Mouse (Mus musculus) intestine, postnatal 0 days (tissue): Measurements from ENCODE around the gene Susd2. TPM values are rescaled to one million over a fixed set of nuclear protein-coding genes. Genes with fewer than 3 reads are reported as not detected.
A peak's percentile ranks its signal among the peaks of the same experiment; 100 is the strongest.

Source experiments
- ATAC-seq: fragments of 200-750 bp; cut with Nextera tagmentation; 2 replicates; pipeline ENCODE4 v1.8.0; 2017; ENCODE audit warnings: mild to moderate bottlenecking, moderate TSS enrichment, moderate library complexity
- H3K27ac ChIP-seq: fragments of 300-500 bp; sonication (generic); 2 replicates; pipeline ENCODE4 v1.5.1; 2014; ENCODE audit warnings: mild to moderate bottlenecking, low read depth, low read length, moderate library complexity
- H3K27me3 ChIP-seq: fragments of 300-500 bp; sonication (generic); replicated peaks from 2 replicates; pipeline ENCODE4 v1.6.1; 2014; ENCODE audit warnings: low read length, mixed read lengths; ENCODE audit not compliant: control insufficient read depth, insufficient read depth
- H3K36me3 ChIP-seq: fragments of 300-500 bp; sonication (generic); 2 replicates; pipeline ENCODE4 v1.6.1; 2014; ENCODE audit warnings: mild to moderate bottlenecking, moderate library complexity; ENCODE audit not compliant: control insufficient read depth, insufficient read depth
- H3K4me1 ChIP-seq: fragments of 300-500 bp; sonication (generic); replicated peaks from 2 replicates; pipeline ENCODE4 v1.6.1; 2014; ENCODE audit warnings: antibody characterized with exemption, low read length, mixed read lengths; ENCODE audit not compliant: control insufficient read depth, insufficient read depth
- H3K4me2 ChIP-seq: fragments of 300-500 bp; sonication (generic); replicated peaks from 2 replicates; pipeline ENCODE4 v1.6.1; 2014; ENCODE audit warnings: low read depth, mild to moderate bottlenecking, moderate library complexity
- H3K4me3 ChIP-seq: fragments of 300-500 bp; sonication (generic); 2 replicates; pipeline ENCODE4 v1.5.1; 2014; ENCODE audit warnings: low read depth, low read length
- H3K9ac ChIP-seq: fragments of 300-500 bp; sonication (generic); 2 replicates; pipeline ENCODE4 v1.6.1; 2014; ENCODE audit warnings: mild to moderate bottlenecking, low read depth, low read length
- H3K9me3 ChIP-seq: fragments of 300-500 bp; sonication (generic); 2 replicates; pipeline ENCODE4 v1.6.1; 2016; ENCODE audit warnings: mixed run types; ENCODE audit not compliant: control insufficient read depth
- CTCF ChIP-seq: sonication (generic); IDR thresholded peaks from 2 replicates; pipeline ENCODE4 v1.5.1; 2016; ENCODE audit warnings: low read depth, mild to moderate bottlenecking, control low read depth, antibody characterized with exemption, moderate library complexity
- WGBS: fragments of 180-500 bp; shearing (Covaris S2); extraction: QIAGEN DNeasy Blood & Tissue Kit; methylation state at CpG from one replicate; pipeline ENCODE4 v1.1.7; 2014; 5-methylcytosine and 5-hydroxymethylcytosine counted together
- polyA plus RNA-seq: library from polyadenylated mRNA; unstranded; fragments of >200 nt; fragmentation: Nextera tagmentation; extraction: Ambion mirVana; gene quantifications from 2 replicates; pipeline ENCODE4 v1.2.1, GENCODE M21; 2015

Gene Susd2
- polyA plus RNA-seq, 1 experiment from 2014 or later: 37.2 TPM

DNA sequence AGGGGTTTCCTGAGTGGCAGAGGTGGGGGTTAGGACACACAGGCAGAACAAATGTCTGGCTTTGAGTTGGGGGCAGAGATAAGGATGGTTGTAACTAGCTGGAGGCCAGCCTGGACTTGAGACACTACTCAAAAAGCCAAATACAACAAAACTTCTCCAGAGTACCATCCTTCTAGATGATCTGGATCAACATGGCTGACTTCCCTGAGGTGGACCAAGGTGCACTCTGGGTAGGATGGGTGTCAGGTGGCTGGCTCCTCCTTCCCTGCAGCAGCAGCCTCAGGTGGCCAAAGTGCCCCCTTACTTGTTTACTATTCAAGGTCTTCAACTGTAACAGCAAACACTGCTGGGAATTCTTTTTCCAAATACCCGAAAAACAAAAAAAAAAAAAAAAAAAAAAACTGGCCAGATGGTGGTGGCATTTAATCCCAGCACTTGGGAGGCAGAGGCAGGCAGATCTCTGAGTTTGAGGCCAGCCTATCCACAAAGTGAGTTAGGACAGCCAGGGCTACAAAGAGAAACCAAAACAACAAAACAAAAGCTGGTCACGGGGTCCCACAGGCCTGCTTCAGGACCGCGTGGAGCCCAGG is 5.7 kb upstream of the Susd2 start:
- Histone ChIP-seq H3K36me3 (peaks cover 61% of the 10 kb centered on the region), H3K4me1 (no peaks in the 10 kb centered on the region), H3K9me3 (no peaks in the 10 kb centered on the region), H3K4me3 (no peak overlapping the region), H3K4me2 (no peak overlapping the region), H3K27ac (no peak overlapping the region), H3K9ac (no peak overlapping the region), H3K27me3 (no peaks in the 10 kb centered on the region)
- TF ChIP-seq CTCF: no peak
- 89% methylated on average over 4 of the region's 4 CpGs for WGBS
- no peak for ATAC-seq

- Histone ChIP-seq H3K27ac (no peak overlapping the region), H3K4me2 (no peak overlapping the region), H3K9me3 (no peaks in the 10 kb centered on the region), H3K36me3 (peaks cover 56% of the 10 kb centered on the region), H3K9ac (no peak overlapping the region), H3K4me3 (no peak overlapping the region), H3K4me1 (no peaks in the 10 kb centered on the region), H3K27me3 (no peaks in the 10 kb centered on the region)
- 66% methylated on average over 7 of the region's 7 CpGs for WGBS
- ATAC-seq: no peak
- no peak for TF ChIP-seq CTCF
These were observed 5.2 kb upstream of the Susd2 start for GRCm38 (mm10) chr10:75649001-75649400.

- Histone ChIP-seq H3K4me1 (no peaks in the 10 kb centered on the region), H3K4me2 (no peak overlapping the region), H3K4me3 (no peak overlapping the region), H3K9me3 (no peaks in the 10 kb centered on the region), H3K27ac (peak overlapping the region; percentile 66; the same call in 1 of the 2 replicates), H3K27me3 (no peaks in the 10 kb centered on the region), H3K9ac (no peak overlapping the region), H3K36me3 (peaks cover 50% of the 10 kb centered on the region)
- ATAC-seq: no peak
- 87% methylated on average over 6 of the region's 6 CpGs for WGBS
- no peak for TF ChIP-seq CTCF
These were observed 4.3 kb upstream of the Susd2 start for GRCm38 (mm10) chr10:75648091-75648490.

- Histone ChIP-seq H3K9ac (no peak overlapping the region), H3K9me3 (no peaks in the 10 kb centered on the region), H3K36me3 (peaks cover 44% of the 10 kb centered on the region), H3K4me2 (no peak overlapping the region), H3K4me3 (no peak overlapping the region), H3K27me3 (no peaks in the 10 kb centered on the region), H3K4me1 (no peaks in the 10 kb centered on the region), H3K27ac (peak overlapping the region; percentile 66)
- WGBS: 82% methylated on average over 3 of the region's 3 CpGs
- no peak for ATAC-seq
- TF ChIP-seq CTCF: no peak
These were observed 3.6 kb upstream of the Susd2 start for GRCm38 (mm10) chr10:75647362-75647761.

GRCm38 (mm10) chr10:75646406-75646805 is 2.6 kb upstream of the Susd2 start:
- ATAC-seq: no peak
- H3K9me3 ChIP-seq: no peaks in the 10 kb centered on the region
- TF ChIP-seq CTCF: no peak
- no peaks in the 10 kb centered on the region for H3K4me1 ChIP-seq
- no peaks in the 10 kb centered on the region for H3K27me3 ChIP-seq
- no peak overlapping the region for H3K27ac ChIP-seq
- no peak overlapping the region for H3K4me3 ChIP-seq
- no peak overlapping the region for H3K9ac ChIP-seq
- H3K4me2 ChIP-seq: no peak overlapping the region
- 88% methylated on average over 6 of the region's 6 CpGs for WGBS
- peaks cover 34% of the 10 kb centered on the region for H3K36me3 ChIP-seq

DNA sequence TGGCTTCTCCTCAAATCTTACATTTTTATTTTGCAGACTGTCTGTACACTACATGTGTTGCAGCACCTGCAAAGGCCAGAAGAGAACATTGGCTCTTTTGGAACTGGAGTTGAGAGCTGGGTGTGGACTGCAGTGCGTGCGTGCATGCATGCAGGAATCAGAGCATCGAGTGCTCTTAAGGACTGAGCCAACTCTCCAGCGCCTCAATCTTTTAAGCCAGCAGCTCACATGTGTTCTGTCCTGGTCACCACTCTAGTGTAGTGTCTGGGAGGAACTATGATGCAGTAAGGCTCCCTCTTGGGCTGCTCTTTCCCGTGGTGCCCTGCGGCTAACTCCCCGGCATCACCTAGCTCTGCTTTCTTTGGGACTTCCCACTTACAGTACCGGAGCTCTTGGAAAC is 1.8 kb upstream of the Susd2 start:
- H3K27ac ChIP-seq: no peak overlapping the region
- no peak for TF ChIP-seq CTCF
- H3K9ac ChIP-seq: no peak overlapping the region
- H3K4me2 ChIP-seq: no peak overlapping the region
- H3K4me3 ChIP-seq: no peak overlapping the region
- no peaks in the 10 kb centered on the region for H3K27me3 ChIP-seq
- ATAC-seq: no peak
- H3K36me3 ChIP-seq: peaks cover 26% of the 10 kb centered on the region
- WGBS: 92% methylated on average over 8 of the region's 8 CpGs
- H3K4me1 ChIP-seq: no peaks in the 10 kb centered on the region
- H3K9me3 ChIP-seq: no peaks in the 10 kb centered on the region
